Mouse (Mus musculus) mature B cell (primary cell): ENCODE measurements around the gene 2510002D24Rik.
"Not testable (repeated sequence)": the region's sequence is repeated elsewhere in the genome, so short reads cannot be mapped to it uniquely, and the experiment has no call there.

Source experiments
- in situ Hi-C: fragments of 300-500 bp; cut with MboI; formaldehyde crosslinking; loops from 2 replicates; pipeline ENCODE4 v1.14.3; 2019

Gene 2510002D24Rik

DNA sequence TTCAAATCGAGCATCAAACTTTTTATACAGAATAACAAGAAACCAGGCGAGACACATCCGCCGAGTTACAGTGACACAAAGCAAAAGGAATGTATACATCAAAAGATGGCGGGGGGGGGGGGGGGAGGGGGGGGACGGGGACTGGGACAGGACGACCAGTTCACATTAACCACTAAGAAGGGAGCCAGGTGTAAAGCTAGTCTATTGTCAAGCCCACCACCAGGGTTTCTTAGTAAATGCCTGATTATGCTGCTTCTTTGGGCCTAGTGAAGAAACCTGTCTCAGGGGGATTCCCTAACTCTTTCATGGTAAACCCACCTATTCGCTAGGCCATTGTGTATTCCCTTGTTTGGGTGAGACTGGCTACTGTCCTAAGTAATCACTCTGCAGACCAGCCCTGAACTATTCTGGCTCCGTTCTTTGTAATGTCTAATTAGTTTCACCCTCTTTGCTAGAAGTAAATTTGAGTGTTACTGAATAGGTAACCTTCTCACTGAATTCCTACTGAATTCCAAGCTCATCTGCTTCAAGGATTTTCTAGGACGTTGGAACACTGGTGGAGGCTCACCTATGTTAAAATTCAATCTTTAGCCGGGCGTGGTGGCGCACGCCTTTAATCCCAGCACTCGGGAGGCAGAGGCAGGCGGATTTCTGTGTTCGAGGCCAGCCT lies 13.3 kb downstream of the 2510002D24Rik start:
- in situ Hi-C loops = not testable (repeated sequence)

- in situ Hi-C loops = no loop called here
Measured at GRCm38 (mm10) chr16:18858551-18858950, 22.2 kb downstream of the 2510002D24Rik start.

GRCm38 (mm10) chr16:18860186-18860585 lies 23.8 kb downstream of the 2510002D24Rik start:
- in situ Hi-C loops = no loop called here

GRCm38 (mm10) chr16:18870495-18870894 lies 34.1 kb downstream of the 2510002D24Rik start:
- in situ Hi-C loops = not testable (repeated sequence)

DNA sequence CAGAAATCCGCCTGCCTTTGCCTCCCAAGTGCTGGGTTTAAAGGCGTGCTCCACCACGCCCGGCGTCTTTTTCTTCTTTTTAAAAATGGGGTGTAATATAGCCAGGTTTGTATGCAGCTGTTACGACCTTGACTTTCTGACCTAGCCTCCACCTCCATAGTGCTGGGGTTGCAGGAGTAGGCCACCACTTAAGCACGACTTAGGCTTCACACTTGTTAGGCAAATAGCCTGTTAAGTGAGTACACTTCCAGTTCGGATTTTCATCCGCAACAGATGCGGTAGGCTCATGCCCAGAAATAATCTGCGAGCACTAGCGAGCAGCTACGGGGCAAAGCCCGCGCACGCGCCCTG lies 39.7 kb downstream of the 2510002D24Rik start:
- in situ Hi-C loops = no loop called here

- in situ Hi-C loops = no loop called here
Measured at GRCm38 (mm10) chr16:18876442-18877308, 40.3 kb downstream of the 2510002D24Rik start, which contains the start of the genes Mrpl40 and Hira. TSS of gene Mrpl40 (minus strand) at chr16:18876862. TSS of gene Hira (plus strand) at chr16:18877037.

DNA sequence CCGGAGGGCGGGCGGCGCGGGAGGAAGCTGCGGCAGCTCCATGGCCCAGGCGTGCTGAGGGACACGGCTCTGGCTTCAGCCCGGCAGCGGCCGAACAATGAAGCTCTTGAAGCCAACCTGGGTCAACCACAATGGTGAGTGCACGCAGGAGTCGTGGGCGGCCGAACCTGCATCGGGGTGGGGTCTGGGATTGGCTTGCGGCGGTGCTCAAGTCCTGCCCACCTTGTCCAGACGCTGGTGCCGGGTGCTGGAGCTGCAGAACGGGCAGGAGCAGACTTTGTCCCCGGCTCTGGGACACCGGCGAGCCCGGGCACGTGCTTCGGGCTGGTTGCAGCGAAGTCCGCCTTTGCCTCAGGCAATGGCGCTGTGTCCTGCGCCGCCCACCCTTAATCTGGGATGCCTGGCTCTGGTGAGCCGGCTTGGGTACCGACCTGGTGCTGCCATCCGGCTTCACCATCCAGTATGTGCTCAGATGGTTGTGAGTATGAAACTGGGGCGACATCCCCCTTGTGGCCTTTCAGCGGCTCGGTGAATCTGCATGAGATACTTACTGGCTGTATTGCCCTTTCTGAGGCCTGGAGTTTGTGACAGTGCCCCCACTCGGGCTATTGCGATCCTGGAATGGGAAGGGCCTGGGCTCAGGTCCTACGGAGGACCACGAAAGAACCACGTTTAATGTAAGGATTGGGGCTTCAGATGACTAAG lies 41.2 kb downstream of the 2510002D24Rik start:
- in situ Hi-C loops = no loop called here

DNA sequence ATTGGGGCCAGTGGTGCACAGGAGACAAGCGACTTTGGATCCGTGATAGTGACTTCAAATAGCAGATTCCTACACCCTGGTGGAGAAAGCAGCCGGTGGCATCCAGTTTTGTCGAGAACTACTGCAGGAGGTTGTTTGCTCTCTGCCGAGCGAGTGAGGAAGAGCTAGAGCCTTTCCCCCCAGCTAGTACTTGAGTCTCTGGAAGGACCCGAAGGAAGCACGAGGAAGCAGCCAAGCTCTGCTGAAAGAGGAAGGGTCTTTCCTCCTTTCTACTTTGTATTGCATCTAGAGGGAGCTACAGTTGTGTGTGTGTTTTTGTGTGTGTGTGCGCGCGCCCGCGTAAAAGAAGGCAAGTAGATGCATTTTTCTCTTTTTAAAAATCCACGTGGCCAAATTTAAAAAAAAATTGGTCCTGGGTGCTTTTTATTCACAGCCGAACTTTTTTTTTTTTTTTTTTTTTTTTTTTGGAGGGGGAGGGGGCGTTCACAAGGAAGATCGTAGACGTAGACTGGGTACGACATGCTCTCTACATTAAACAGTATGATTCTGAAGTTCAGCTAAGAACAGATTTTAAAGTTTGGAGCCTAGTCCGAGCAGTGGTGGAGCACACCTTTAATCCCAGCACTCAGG lies 41.8 kb downstream of the 2510002D24Rik start:
- in situ Hi-C loops = no loop called here

GRCm38 (mm10) chr16:18884044-18884443 lies 47.7 kb downstream of the 2510002D24Rik start:
- in situ Hi-C loops = no loop called here
